Comparison of ENCODE assay signal across 10 mouse cellular contexts in genomic region chr5:136791204-136791603, GRCm38 (mm10).
DNase-seq lines count a peak whose midpoint lies in the region; ATAC-seq lines count a peak whose summit lies in the region.
"Had no signal": no experiment of that assay in that cellular context is flagged by ENCODE, and none has a peak within 500 bp of the region (broad histone marks: within the 10 kb centered on the region; RNA-seq: fewer than 3 reads in every experiment).

No protein-coding gene starts in this region.

- H3K4me2 ChIP-seq in heart, embryonic 12.5 days, result 0 out of 2 replicates have a peak overlapping the region, but pooled peaks have one; percentile 12
- H3K4me2 ChIP-seq in hindbrain, embryonic 15.5 days, result 0 out of 2 replicates have a peak overlapping the region, but pooled peaks have one; percentile 20
- H3K4me2 ChIP-seq in midbrain, embryonic 15.5 days, result no peak overlapping the region
- H3K4me2 ChIP-seq: kidney, embryonic 15.5 days had no signal

- no peak overlapping the region for H3K4me3 ChIP-seq in heart, embryonic 12.5 days
- H3K4me3 ChIP-seq in forebrain, embryonic 10.5 days, result no peak overlapping the region
- H3K4me3 ChIP-seq in hindbrain, embryonic 15.5 days, result no peak overlapping the region
- H3K4me3 ChIP-seq in midbrain, embryonic 15.5 days, result no peak overlapping the region
- H3K4me3 ChIP-seq: kidney, embryonic 15.5 days had no signal

- no peak for ATAC-seq in heart, embryonic 12.5 days (ENCODE audit: insufficient number of reproducible peaks, low FRiP score)
- ATAC-seq in hindbrain, embryonic 15.5 days (ENCODE audit: low FRiP score, low read depth), result peak; percentile 10; the same call in 1 of the 2 replicates
- 0 out of 2 replicates have a peak, but pooled peaks have one; percentile 24 for ATAC-seq in midbrain, embryonic 15.5 days (replicated peaks)

- peaks cover 5% of the 10 kb centered on the region; the same call in 1 of the 2 replicates for H3K4me1 ChIP-seq in heart, embryonic 12.5 days (replicated peaks)
- H3K4me1 ChIP-seq in forebrain, embryonic 10.5 days, result peaks cover 5% of the 10 kb centered on the region
- 0 out of 2 replicates have a peak, but pooled peaks cover 5% of the 10 kb centered on the region for H3K4me1 ChIP-seq in hindbrain, embryonic 15.5 days (replicated peaks)
- no peaks in the 10 kb centered on the region for H3K4me1 ChIP-seq in midbrain, embryonic 15.5 days

- no peaks in the 10 kb centered on the region for H3K27me3 ChIP-seq in heart, embryonic 12.5 days (replicated peaks)
- no peaks in the 10 kb centered on the region for H3K27me3 ChIP-seq in forebrain, embryonic 10.5 days (ENCODE audit: poor library complexity, severe bottlenecking)
- no peaks in the 10 kb centered on the region for H3K27me3 ChIP-seq in hindbrain, embryonic 15.5 days
- no peaks in the 10 kb centered on the region for H3K27me3 ChIP-seq in midbrain, embryonic 15.5 days (replicated peaks)
- H3K27me3 ChIP-seq: kidney, embryonic 15.5 days had no signal

- H3K9me3 ChIP-seq in heart, embryonic 12.5 days (replicated peaks), result peaks cover 5% of the 10 kb centered on the region; the same call in 1 of the 2 replicates
- H3K9me3 ChIP-seq in forebrain, embryonic 10.5 days, result no peaks in the 10 kb centered on the region
- H3K9me3 ChIP-seq in hindbrain, embryonic 15.5 days, result no peaks in the 10 kb centered on the region
- H3K9me3 ChIP-seq in midbrain, embryonic 15.5 days, result no peaks in the 10 kb centered on the region
- H3K9me3 ChIP-seq: kidney, embryonic 15.5 days had no signal

- H3K9ac ChIP-seq in heart, embryonic 12.5 days, result no peak overlapping the region
- H3K9ac ChIP-seq in hindbrain, embryonic 15.5 days, result no peak overlapping the region
- no peak overlapping the region for H3K9ac ChIP-seq in midbrain, embryonic 15.5 days
- H3K9ac ChIP-seq: kidney, embryonic 15.5 days; liver, embryonic 14.5 days had no signal

- H3K27ac ChIP-seq in heart, embryonic 12.5 days (ENCODE audit: poor library complexity, severe bottlenecking), result no peak overlapping the region
- peak overlapping the region; percentile 32 for H3K27ac ChIP-seq in forebrain, embryonic 10.5 days
- H3K27ac ChIP-seq in hindbrain, embryonic 15.5 days (replicated peaks), result 0 out of 2 replicates have a peak overlapping the region, but pooled peaks have one; percentile 36
- peak overlapping the region; percentile 8; the same call in 1 of the 2 replicates for H3K27ac ChIP-seq in midbrain, embryonic 15.5 days
- H3K27ac ChIP-seq: kidney, embryonic 15.5 days; liver, embryonic 14.5 days had no signal

- 60% methylated on average over 3 of the region's 3 CpGs for WGBS in heart, embryonic 12.5 days
- WGBS in forebrain, embryonic 10.5 days, result 71% methylated on average over 3 of the region's 3 CpGs
- WGBS in hindbrain, embryonic 15.5 days, result 29% methylated on average over 3 of the region's 3 CpGs
- WGBS in midbrain, embryonic 15.5 days, result 40% methylated on average over 3 of the region's 3 CpGs

- DNase-seq in heart, adult 9 months (ENCODE audit: low spot score in 2 of 2), result no peak
- no peak for DNase-seq in forebrain, embryonic 10.5 days (ENCODE audit: extremely low spot score, low spot score)
- DNase-seq in thymus, postnatal 36 days, result no peak
- no peak for DNase-seq in cerebellum, postnatal 4 days (ENCODE audit: low spot score in 2 of 2)
- no peak for DNase-seq in testis, postnatal 14 days (ENCODE audit: low spot score)

- H3K36me3 ChIP-seq in heart, embryonic 12.5 days, result no peaks in the 10 kb centered on the region
- no peaks in the 10 kb centered on the region; the same call in 1 of the 2 replicates for H3K36me3 ChIP-seq in forebrain, embryonic 10.5 days (replicated peaks)
- H3K36me3 ChIP-seq in hindbrain, embryonic 15.5 days, result no peaks in the 10 kb centered on the region
- no peaks in the 10 kb centered on the region for H3K36me3 ChIP-seq in midbrain, embryonic 15.5 days (replicated peaks)
- H3K36me3 ChIP-seq: kidney, embryonic 15.5 days had no signal
